Comparison of ENCODE assay signal across 17 mouse cellular contexts in the genomic region with DNA sequence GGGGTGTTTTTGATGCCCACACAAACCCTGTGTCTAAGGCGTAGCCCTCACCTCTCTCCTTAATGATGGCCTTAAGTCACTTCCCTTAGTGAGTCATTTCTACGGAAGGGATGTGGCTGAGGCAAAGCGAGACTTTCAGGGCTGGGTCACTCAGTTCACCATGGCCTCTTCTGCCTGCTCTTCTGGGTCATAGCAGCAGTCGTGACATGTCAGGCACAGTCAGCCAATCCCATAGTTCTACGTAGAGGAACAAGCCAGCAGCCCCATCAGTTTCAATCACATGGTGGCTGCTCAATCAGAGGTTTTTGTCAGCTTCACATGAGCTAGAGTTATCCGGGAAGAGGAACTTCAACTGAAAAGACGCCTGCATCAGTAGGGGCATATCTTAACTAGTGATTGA.
DNase-seq lines count a peak whose midpoint lies in the region; ATAC-seq and TF ChIP-seq lines count a peak whose summit lies in the region.
"Had no signal": no experiment of that assay in that cellular context is flagged by ENCODE, and none has a peak within 500 bp of the region (broad histone marks: within the 10 kb centered on the region; RNA-seq: fewer than 3 reads in every experiment).

No protein-coding gene starts in this region.

- 55% methylated on average over 7 of the region's 7 CpGs for WGBS in lung, postnatal 0 days

- dilution Hi-C loops in CH12.LX (cut with MboI; ENCODE audit: extremely low pct_ligation_motif_present, extremely low pct_unique_long_range_greater_than_20kb, low sequenced_read_pairs): no loop called here

- intact Hi-C loops in left cerebral cortex, postnatal 14 days (cut with DNase I): no loop called here

- TF ChIP-seq POLR2A in CH12.LX (IDR thresholded peaks at IDR 0.05; ENCODE audit: low read depth, low read length): peak; percentile 62

- DNase-seq in lung, postnatal 0 days (ENCODE audit: low spot score): peak; percentile 62
- no peak for DNase-seq in lung, adult 18-20 months
- DNase-seq in CH12.LX (ENCODE audit: extremely low read depth): peak; percentile 92
- peak; percentile 45 for DNase-seq in induced T-regulatory cell, adult 2 months (ENCODE audit: low read depth)
- no peak for DNase-seq in left cerebral cortex, adult 9 months (ENCODE audit: low spot score in 2 of 2)
- no peak for DNase-seq in left cerebral cortex, postnatal 14 days (ENCODE audit: low spot score in 2 of 2)
- DNase-seq: cerebellum, adult 2 months; heart, postnatal 14 days; kidney, adult 2 months; kidney, postnatal 4 days had no signal

- H3K79me2 ChIP-seq in CH12.LX (replicated peaks; ENCODE audit: control insufficient read depth, extremely low read depth, insufficient read depth, poor library complexity, severe bottlenecking): no peaks in the 10 kb centered on the region

- TF ChIP-seq CTCF in lung, postnatal 0 days (IDR thresholded peaks at IDR 0.05): no peak
- no peak for TF ChIP-seq CTCF in CH12.LX (conservative IDR thresholded peaks at IDR 0.05 in 1 of 2, IDR thresholded peaks at IDR 0.05 in 1 of 2; ENCODE audit: low read depth in 2 of 2, low read length in 2 of 2)

- no peaks in the 10 kb centered on the region for H3K36me3 ChIP-seq in lung, postnatal 0 days (ENCODE audit: insufficient read depth, low read length)
- H3K36me3 ChIP-seq in CH12.LX (replicated peaks in 1 of 2; ENCODE audit: control insufficient read depth in 1 of 2, insufficient read depth in 1 of 2, low read length in 1 of 2): peaks cover 0 to 4% of the 10 kb centered on the region in 2 experiments
- H3K36me3 ChIP-seq: limb, embryonic 10.5 days; liver, embryonic 15.5 days had no signal

- H3K9ac ChIP-seq in lung, postnatal 0 days (replicated peaks; ENCODE audit: low read depth): no peak overlapping the region
- H3K9ac ChIP-seq in CH12.LX (ENCODE audit: insufficient read depth, low read depth): no peak overlapping the region; the same call in 1 of the 2 replicates
- H3K9ac ChIP-seq: forebrain, embryonic 13.5 days; liver, embryonic 15.5 days had no signal

- no peak overlapping the region for H3K4me2 ChIP-seq in lung, postnatal 0 days (replicated peaks; ENCODE audit: low read depth, low read length)
- peak overlapping the region; percentile 44; the same call in 1 of the 2 replicates for H3K4me2 ChIP-seq in CH12.LX (ENCODE audit: insufficient read depth, low read depth, poor library complexity, severe bottlenecking)
- H3K4me2 ChIP-seq: forebrain, embryonic 13.5 days; liver, embryonic 15.5 days had no signal

- peak; percentile 20; the same call in 1 of the 2 replicates for TF ChIP-seq EP300 in lung, postnatal 0 days (IDR thresholded peaks at IDR 0.05)
- TF ChIP-seq EP300 in CH12.LX (IDR thresholded peaks at IDR 0.05; ENCODE audit: low read length): peak; percentile 73

- H3K4me3 ChIP-seq in lung, postnatal 0 days (ENCODE audit: low read depth, low read length): no peak overlapping the region
- H3K4me3 ChIP-seq in CH12.LX (replicated peaks in 1 of 3; ENCODE audit: low read depth in 2 of 3, low read length in 2 of 3, poor library complexity in 1 of 3): no peak overlapping the region
- H3K4me3 ChIP-seq: forebrain, embryonic 13.5 days; limb, embryonic 10.5 days; liver, embryonic 15.5 days had no signal

- no peak overlapping the region for H3K27ac ChIP-seq in lung, postnatal 0 days (ENCODE audit: low read length)
- H3K27ac ChIP-seq in CH12.LX (ENCODE audit: insufficient read depth, low read depth): peak overlapping the region; percentile 18
- H3K27ac ChIP-seq: forebrain, embryonic 13.5 days; limb, embryonic 10.5 days; liver, embryonic 15.5 days had no signal

- in situ Hi-C loops in CH12.LX (cut with MboI; ENCODE audit: low pct_ligation_motif_present, low pct_unique_long_range_greater_than_20kb, low sequenced_read_pairs): no loop called here

- no peaks in the 10 kb centered on the region for H3K4me1 ChIP-seq in lung, postnatal 0 days (ENCODE audit: insufficient read depth, low read depth, low read length)
- H3K4me1 ChIP-seq in CH12.LX (ENCODE audit: control insufficient read depth in 1 of 2, insufficient read depth in 2 of 2): peaks cover 8 to 34% of the 10 kb centered on the region in 2 experiments

- no peaks in the 10 kb centered on the region for H3K27me3 ChIP-seq in lung, postnatal 0 days (replicated peaks; ENCODE audit: insufficient read depth, low read length)
- no peaks in the 10 kb centered on the region for H3K27me3 ChIP-seq in CH12.LX (replicated peaks)
- H3K27me3 ChIP-seq: forebrain, embryonic 13.5 days; Patski had no signal

- ATAC-seq in lung, postnatal 0 days: peak; percentile 80
- peak; percentile 90 for ATAC-seq in neutrophil, adult 5-6 weeks (ENCODE audit: extremely low read depth, insufficient number of reproducible peaks, low FRiP score, poor library complexity, severe bottlenecking)
- ATAC-seq in cerebellum, adult (ENCODE audit: insufficient number of reproducible peaks, low FRiP score, low TSS enrichment): no peak
- ATAC-seq: forebrain, embryonic 13.5 days; hindbrain, embryonic 16.5 days; Patski had no signal

- H3K9me3 ChIP-seq in lung, postnatal 0 days (ENCODE audit: low read length): no peaks in the 10 kb centered on the region
- H3K9me3 ChIP-seq in CH12.LX (replicated peaks; ENCODE audit: low read length): peaks cover 10% of the 10 kb centered on the region
- H3K9me3 ChIP-seq: limb, embryonic 10.5 days; liver, embryonic 15.5 days had no signal

- TF ChIP-seq RAD21 in CH12.LX (IDR thresholded peaks at IDR 0.05; ENCODE audit: low read depth, low read length): no peak; the same call in 1 of the 2 replicates

TF ChIP-seq in CH12.LX, 34 proteins besides CTCF, POLR2A, EP300 and RAD21:
- TF ChIP-seq NELFE (IDR thresholded peaks at IDR 0.05; ENCODE audit: low read depth, low read length): peak; percentile 58; the same call in 1 of the 2 replicates
- no peak for TF ChIP-seq MAZ (IDR thresholded peaks at IDR 0.05; ENCODE audit: low read depth, low read length)
- peak; percentile 3; the same call in 1 of the 2 replicates for TF ChIP-seq SMC3 (IDR thresholded peaks at IDR 0.05; ENCODE audit: low read depth, low read length)
- peak; percentile 55 for TF ChIP-seq HCFC1 (IDR thresholded peaks at IDR 0.05; ENCODE audit: low read depth, low read length)
- peak; percentile 75 for TF ChIP-seq JUND (conservative IDR thresholded peaks at IDR 0.05; ENCODE audit: low read depth, low read length)
- no peak for TF ChIP-seq MAFK (IDR thresholded peaks at IDR 0.05; ENCODE audit: insufficient replicate concordance, low read length)
- TF ChIP-seq MAX (IDR thresholded peaks at IDR 0.05; ENCODE audit: low read length): peak; percentile 84
- no peak for TF ChIP-seq POLR2AphosphoS2 (IDR thresholded peaks at IDR 0.05; ENCODE audit: low read depth, low read length)
- peak; percentile 58; the same call in 1 of the 2 replicates for TF ChIP-seq TCF12 (IDR thresholded peaks at IDR 0.05; ENCODE audit: low read depth, low read length)
- TF ChIP-seq NRF1 (IDR thresholded peaks at IDR 0.05; ENCODE audit: low read depth, low read length): peak; percentile 30; the same call in 1 of the 2 replicates
- peak; percentile 68; the same call in 1 of the 2 replicates for TF ChIP-seq SIN3A (IDR thresholded peaks at IDR 0.05; ENCODE audit: low read length)
- no peak for TF ChIP-seq GABPA (IDR thresholded peaks at IDR 0.05; ENCODE audit: insufficient replicate concordance, low read depth, low read length)
- TF ChIP-seq TBP (conservative IDR thresholded peaks at IDR 0.05; ENCODE audit: low read depth, low read length): 0 out of 2 replicates have a peak, but pooled peaks have one; percentile 20
- TF ChIP-seq BHLHE40 (IDR thresholded peaks at IDR 0.05; ENCODE audit: low read depth, low read length): peak; percentile 78
- TF ChIP-seq PAX5 (IDR thresholded peaks at IDR 0.05; ENCODE audit: low read length): no peak
- no peak for TF ChIP-seq E2F4 (IDR thresholded peaks at IDR 0.05; ENCODE audit: insufficient replicate concordance, low read depth, low read length)
- TF ChIP-seq MXI1 (IDR thresholded peaks at IDR 0.05; ENCODE audit: low read depth, low read length): peak; percentile 81
- no peak for TF ChIP-seq CHD1 (IDR thresholded peaks at IDR 0.05; ENCODE audit: low read depth, low read length)
- peak; percentile 34; the same call in 1 of the 2 replicates for TF ChIP-seq CHD2 (IDR thresholded peaks at IDR 0.05; ENCODE audit: low read length)
- TF ChIP-seq UBTF (IDR thresholded peaks at IDR 0.05; ENCODE audit: low read depth, low read length): no peak
- no peak for TF ChIP-seq ZC3H11A (IDR thresholded peaks at IDR 0.05; ENCODE audit: low read depth, low read length)
- TF ChIP-seq MEF2A (IDR thresholded peaks at IDR 0.05; ENCODE audit: borderline replicate concordance, low read depth, low read length): peak; percentile 50; the same call in 1 of the 2 replicates
- TF ChIP-seq ZMIZ1 (IDR thresholded peaks at IDR 0.05; ENCODE audit: low read depth, low read length): peak; percentile 14; the same call in 1 of the 2 replicates
- peak; percentile 68 for TF ChIP-seq JUN (IDR thresholded peaks at IDR 0.05; ENCODE audit: insufficient read depth, low read depth, low read length)
- peak; percentile 48 for TF ChIP-seq USF1 (IDR thresholded peaks at IDR 0.05; ENCODE audit: low read depth, low read length)
- TF ChIP-seq KAT2A (IDR thresholded peaks at IDR 0.05; ENCODE audit: insufficient replicate concordance, low read length): no peak
- peak; percentile 95 for TF ChIP-seq IRF4 (IDR thresholded peaks at IDR 0.05; ENCODE audit: low read depth, low read length)
- TF ChIP-seq ZNF384 (IDR thresholded peaks at IDR 0.05; ENCODE audit: low read depth, low read length): no peak
- TF ChIP-seq USF2 (conservative IDR thresholded peaks at IDR 0.05; ENCODE audit: low read depth, low read length): no peak
- peak; percentile 72 for TF ChIP-seq ELF1 (IDR thresholded peaks at IDR 0.05; ENCODE audit: low read depth, low read length)
- peak; percentile 84 for TF ChIP-seq ETS1 (conservative IDR thresholded peaks at IDR 0.05; ENCODE audit: low read depth, low read length)
- peak; percentile 61; the same call in 1 of the 2 replicates for TF ChIP-seq MYC (IDR thresholded peaks at IDR 0.05; ENCODE audit: low read depth, low read length)
- no peak; the same call in 1 of the 2 replicates for TF ChIP-seq RCOR1 (conservative IDR thresholded peaks at IDR 0.05; ENCODE audit: low read depth, low read length)
- TF ChIP-seq ZKSCAN1 (IDR thresholded peaks at IDR 0.05; ENCODE audit: borderline replicate concordance, low read depth, low read length): no peak

Comparison
In these comparisons a context has a peak if more than half of its experiments do, and no peak if none do; other contexts are left out.
1. DNase-seq: peak in lung, postnatal 0 days (single experiment), CH12.LX (single experiment) and induced T-regulatory cell, adult 2 months (single experiment); none in lung, adult 18-20 months (0 of 2), left cerebral cortex, adult 9 months (0 of 2) and left cerebral cortex, postnatal 14 days (0 of 2).